Comparison of ENCODE assay signal across 25 mouse cellular contexts in the genomic region with DNA sequence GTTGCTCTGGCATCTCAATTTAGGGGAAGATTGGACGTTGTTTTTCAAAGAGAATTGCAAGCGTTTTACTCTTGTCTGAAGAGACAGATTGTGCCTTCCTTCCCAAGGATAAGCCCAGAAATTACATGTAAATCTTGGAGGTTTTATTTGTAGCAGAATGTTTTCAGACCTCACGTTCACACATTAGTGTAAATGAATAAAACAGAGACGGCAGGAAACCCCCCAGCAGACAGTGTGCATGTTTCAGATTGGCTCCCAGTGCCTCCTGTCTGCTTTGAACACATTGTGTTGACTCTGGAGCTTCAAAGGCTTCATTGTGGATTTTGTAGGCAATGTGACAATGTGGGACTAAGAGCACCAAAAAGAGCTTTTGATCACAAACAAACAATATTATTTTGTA.
"Had no signal": no experiment of that assay in that cellular context is flagged by ENCODE, and none has a peak within 500 bp of the region (broad histone marks: within the 10 kb centered on the region; RNA-seq: fewer than 3 reads in every experiment).

No protein-coding gene starts in this region.

- DNase-seq: gastrocnemius, postnatal 14 days; gastrocnemius, postnatal 36 days; heart, adult 18-20 months; heart, postnatal 14 days; heart, postnatal 36 days; kidney, adult 18-20 months; kidney, adult 8-10 months; kidney, postnatal 10 days; kidney, postnatal 25 days; kidney, postnatal 4 days; liver; liver, embryonic 13.5 days; liver, postnatal 0 days had no signal

- H3K4me2 ChIP-seq: heart, embryonic 12.5 days; hindbrain, embryonic 14.5 days; intestine, embryonic 15.5 days; limb, embryonic 12.5 days; liver, embryonic 11.5 days; liver, embryonic 13.5 days; liver, embryonic 15.5 days had no signal

- H3K27ac ChIP-seq: heart, embryonic 10.5 days; hindbrain, embryonic 14.5 days; intestine, embryonic 15.5 days; layer of hippocampus, adult 2 months; limb, embryonic 10.5 days; limb, embryonic 12.5 days; liver, embryonic 13.5 days; liver, embryonic 15.5 days had no signal

- H3K27me3 ChIP-seq: heart, embryonic 12.5 days; intestine, embryonic 15.5 days; limb, embryonic 12.5 days; liver, embryonic 13.5 days; liver, embryonic 15.5 days had no signal

- H3K36me3 ChIP-seq: heart, embryonic 10.5 days; heart, embryonic 12.5 days; intestine, embryonic 15.5 days; limb, embryonic 10.5 days; limb, embryonic 12.5 days; liver, embryonic 13.5 days; liver, embryonic 15.5 days had no signal

- H3K4me1 ChIP-seq: heart, embryonic 10.5 days; heart, embryonic 12.5 days; intestine, embryonic 15.5 days; limb, embryonic 10.5 days; limb, embryonic 12.5 days; liver, embryonic 13.5 days; liver, embryonic 15.5 days had no signal

- H3K9ac ChIP-seq: heart, embryonic 12.5 days; hindbrain, embryonic 14.5 days; intestine, embryonic 15.5 days; limb, embryonic 12.5 days; liver, embryonic 13.5 days; liver, embryonic 15.5 days; liver, postnatal 0 days had no signal

- H3K9me3 ChIP-seq: heart, embryonic 10.5 days; heart, embryonic 12.5 days; intestine, embryonic 15.5 days; limb, embryonic 10.5 days; limb, embryonic 12.5 days; liver, embryonic 13.5 days; liver, embryonic 15.5 days had no signal

- ATAC-seq: hindbrain, embryonic 16.5 days; inflammation-experienced regulatory T-cells, adult 6 months; intestine, embryonic 15.5 days; intestine, postnatal 0 days; liver, postnatal 0 days had no signal

- H3K4me3 ChIP-seq: heart, embryonic 10.5 days; heart, embryonic 12.5 days; intestine, embryonic 15.5 days; layer of hippocampus, adult 2 months; limb, embryonic 10.5 days; limb, embryonic 12.5 days; liver, embryonic 13.5 days; liver, embryonic 15.5 days had no signal
